In the genomic region with DNA sequence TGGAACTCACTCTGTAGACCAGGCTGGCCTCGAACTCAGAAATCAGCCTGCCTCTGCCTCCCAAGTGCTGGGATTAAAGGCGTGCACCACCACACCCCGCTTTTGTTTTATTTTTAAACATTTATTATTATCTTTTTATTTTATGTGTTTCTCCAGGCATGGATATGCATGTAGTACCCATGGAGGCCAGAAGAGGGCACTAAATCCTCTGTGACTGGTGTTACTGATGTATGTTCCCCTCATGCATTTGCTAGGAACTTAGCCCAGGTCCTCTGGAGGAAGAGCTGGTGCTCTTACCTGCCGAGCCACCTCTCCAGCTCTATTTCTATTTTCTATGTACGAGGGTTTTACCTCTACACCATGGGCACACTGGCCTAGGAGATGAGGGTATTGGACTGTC, we compare ENCODE assay signal across 9 mouse cellular contexts. TPM values are rescaled to one million over a fixed set of nuclear protein-coding genes. Genes with fewer than 3 reads are reported as not detected.
A peak's percentile ranks its signal among the peaks of the same experiment; 100 is the strongest.
DNase-seq lines count a peak whose midpoint lies in the region; ATAC-seq and TF ChIP-seq lines count a peak whose summit lies in the region.
"Had no signal": no experiment of that assay in that cellular context is flagged by ENCODE, and none has a peak within 500 bp of the region (broad histone marks: within the 10 kb centered on the region; RNA-seq: fewer than 3 reads in every experiment).

No protein-coding gene starts in this region.

- peaks cover 6% of the 10 kb centered on the region; the same call in 1 of the 2 replicates for H3K36me3 ChIP-seq in intestine, postnatal 0 days (ENCODE audit: control insufficient read depth, insufficient read depth)
- peaks cover 6% of the 10 kb centered on the region; the same call in 1 of the 2 replicates for H3K36me3 ChIP-seq in intestine, embryonic 15.5 days
- peaks cover 16% of the 10 kb centered on the region for H3K36me3 ChIP-seq in ES-E14 (ENCODE audit: control insufficient read depth, insufficient read depth, low read length, poor library complexity, severe bottlenecking)

- no peak overlapping the region for H3K9ac ChIP-seq in intestine, postnatal 0 days (ENCODE audit: low read depth, low read length)
- H3K9ac ChIP-seq in intestine, embryonic 15.5 days, result no peak overlapping the region
- no peak overlapping the region for H3K9ac ChIP-seq in ES-E14 (ENCODE audit: insufficient read depth, low read depth, low read length, poor library complexity, severe bottlenecking)

- no peak overlapping the region for H3K4me3 ChIP-seq in intestine, postnatal 0 days (ENCODE audit: low read depth, low read length)
- H3K4me3 ChIP-seq in intestine, embryonic 15.5 days (replicated peaks), result no peak overlapping the region
- H3K4me3 ChIP-seq in ES-E14 (ENCODE audit: insufficient read depth in 1 of 2, low read depth in 1 of 2, low read length in 2 of 2, poor library complexity in 1 of 2, severe bottlenecking in 1 of 2), result no peak overlapping the region
- H3K4me3 ChIP-seq: megakaryocyte, embryonic 14.5 days had no signal

- H3K4me2 ChIP-seq in intestine, postnatal 0 days (replicated peaks; ENCODE audit: low read depth), result no peak overlapping the region
- no peak overlapping the region for H3K4me2 ChIP-seq in intestine, embryonic 15.5 days (replicated peaks)

- no peaks in the 10 kb centered on the region for H3K9me3 ChIP-seq in intestine, postnatal 0 days (ENCODE audit: control insufficient read depth)
- no peaks in the 10 kb centered on the region for H3K9me3 ChIP-seq in intestine, embryonic 15.5 days
- no peaks in the 10 kb centered on the region for H3K9me3 ChIP-seq in ES-E14 (ENCODE audit: control insufficient read depth, insufficient read depth, low read depth, low read length)
- H3K9me3 ChIP-seq: megakaryocyte, embryonic 14.5 days had no signal

- in situ Hi-C loops in ES-E14 (cut with MboI; ENCODE audit: low sequenced_read_pairs in 2 of 2, unreplicated experiment in 2 of 2), result no loop called here

- ATAC-seq in intestine, postnatal 0 days, result no peak
- ATAC-seq in intestine, embryonic 15.5 days, result no peak

- peak; percentile 57 for TF ChIP-seq CTCF in intestine, postnatal 0 days (IDR thresholded peaks at IDR 0.05; ENCODE audit: low read depth)

- H3K27ac ChIP-seq in intestine, postnatal 0 days (ENCODE audit: low read depth, low read length), result no peak overlapping the region
- no peak overlapping the region for H3K27ac ChIP-seq in intestine, embryonic 15.5 days
- no peak overlapping the region for H3K27ac ChIP-seq in ES-E14 (ENCODE audit: insufficient read depth, low read depth, low read length, poor library complexity, severe bottlenecking)

- no peaks in the 10 kb centered on the region for H3K27me3 ChIP-seq in intestine, postnatal 0 days (replicated peaks; ENCODE audit: control insufficient read depth, insufficient read depth, low read length)
- no peaks in the 10 kb centered on the region for H3K27me3 ChIP-seq in intestine, embryonic 15.5 days (replicated peaks)
- H3K27me3 ChIP-seq: megakaryocyte, embryonic 14.5 days had no signal

- intact Hi-C loops in gastrocnemius, postnatal 36 days (cut with DNase I), result loop anchor here (5.0 kb wide), 1 partner anchor 61 kb away; a partner anchor contains a TSS

- WGBS in intestine, postnatal 0 days, result 93% methylated on average over 5 of the region's 5 CpGs
- WGBS in intestine, embryonic 15.5 days, result 95% methylated on average over 5 of the region's 5 CpGs

- peak; percentile 56 for DNase-seq in 416B (ENCODE audit: low read depth)
- DNase-seq in ES-E14 (ENCODE audit: low read depth, low spot score), result no peak
- peak; percentile 59 for DNase-seq in lung, postnatal 36 days
- DNase-seq in right cerebral cortex, postnatal 4 days, result no peak
- no peak for DNase-seq in left cerebral cortex, adult 11 months (ENCODE audit: low spot score)
- no peak for DNase-seq in gastrocnemius, postnatal 36 days

- no peaks in the 10 kb centered on the region for H3K4me1 ChIP-seq in intestine, postnatal 0 days (replicated peaks; ENCODE audit: control insufficient read depth, insufficient read depth, low read length)
- no peaks in the 10 kb centered on the region for H3K4me1 ChIP-seq in intestine, embryonic 15.5 days (replicated peaks)
- peaks cover 4 to 11% of the 10 kb centered on the region in 2 experiments; a peak in 3 of 4 replicates for H3K4me1 ChIP-seq in ES-E14 (ENCODE audit: control insufficient read depth in 2 of 2, insufficient read depth in 2 of 2, low read length in 2 of 2, poor library complexity in 1 of 2)

TF ChIP-seq in ES-E14, 5 proteins besides CTCF, POLR2A, EP300 and RAD21:
- no peak for TF ChIP-seq HCFC1 (IDR thresholded peaks at IDR 0.05; ENCODE audit: borderline replicate concordance, insufficient read depth, low read length)
- TF ChIP-seq MAFK (IDR thresholded peaks at IDR 0.05; ENCODE audit: insufficient read depth, low read depth, low read length), result no peak
- TF ChIP-seq ZC3H11A (IDR thresholded peaks at IDR 0.05; ENCODE audit: borderline replicate concordance, low read depth, low read length), result peak; percentile 34
- TF ChIP-seq ZNF384 (IDR thresholded peaks at IDR 0.05; ENCODE audit: low read depth, low read length), result no peak
- TF ChIP-seq CHD2 (IDR thresholded peaks at IDR 0.05; ENCODE audit: low read depth, low read length), result no peak

RNA-seq across cellular contexts. Expression of a gene that starts 13.1 kb away (rescaled TPM):
- polyA plus RNA-seq in intestine, postnatal 0 days (2015; fragmentation: Nextera tagmentation; extraction: Ambion mirVana), result 7.3 and 8.7 TPM in 2 replicates
- polyA plus RNA-seq in intestine, embryonic 15.5 days (2015; fragmentation: Nextera tagmentation; extraction: Ambion mirVana), result 15.3 and 15.7 TPM in 2 replicates
- total RNA-seq in ES-E14 (2012; rRNA removed), result 17.1 and 19.5 TPM in 2 replicates
- 1 to 10 TPM; 3.9 to 4.4 TPM for total RNA-seq in gastrocnemius, postnatal 36 days (2021)

RNA-seq across cellular contexts. Expression of a gene that starts 14.8 kb away (rescaled TPM):
- polyA plus RNA-seq in intestine, postnatal 0 days (2015; fragmentation: Nextera tagmentation; extraction: Ambion mirVana), result 16.2 and 20.6 TPM in 2 replicates
- polyA plus RNA-seq in intestine, embryonic 15.5 days (2015; fragmentation: Nextera tagmentation; extraction: Ambion mirVana), result 8.7 and 9.7 TPM in 2 replicates
- total RNA-seq in ES-E14 (2012; rRNA removed), result 4.1 and 5.7 TPM in 2 replicates
- 1 to 10 TPM; 1.0 to 1.2 TPM for total RNA-seq in gastrocnemius, postnatal 36 days (2021)

RNA-seq across cellular contexts. Expression of a gene that starts 18.0 kb away (rescaled TPM):
- polyA plus RNA-seq in intestine, postnatal 0 days (2015; fragmentation: Nextera tagmentation; extraction: Ambion mirVana), result 0.55 and 0.61 TPM in 2 replicates
- polyA plus RNA-seq in intestine, embryonic 15.5 days (2015; fragmentation: Nextera tagmentation; extraction: Ambion mirVana), result 1.1 and 1.4 TPM in 2 replicates
- total RNA-seq in ES-E14 (2012; rRNA removed), result 2.4 and 3.2 TPM in 2 replicates
- total RNA-seq in gastrocnemius, postnatal 36 days (2021), result under 1 TPM; 0.57 to 0.61 TPM

RNA-seq across cellular contexts. Expression of a gene that starts 38.8 kb away (rescaled TPM):
- 367 and 375 TPM in 2 replicates for polyA plus RNA-seq in intestine, postnatal 0 days (2015; fragmentation: Nextera tagmentation; extraction: Ambion mirVana)
- polyA plus RNA-seq in intestine, embryonic 15.5 days (2015; fragmentation: Nextera tagmentation; extraction: Ambion mirVana), result 203 and 231 TPM in 2 replicates
- total RNA-seq in ES-E14 (2012; rRNA removed), result 79.9 and 119 TPM in 2 replicates
- total RNA-seq in gastrocnemius, postnatal 36 days (2021), result 10 to 100 TPM; 24.8 to 31.4 TPM

RNA-seq across cellular contexts. Expression of a gene that starts 51.3 kb away (rescaled TPM):
- 45.0 and 49.3 TPM in 2 replicates for polyA plus RNA-seq in intestine, postnatal 0 days (2015; fragmentation: Nextera tagmentation; extraction: Ambion mirVana)
- polyA plus RNA-seq in intestine, embryonic 15.5 days (2015; fragmentation: Nextera tagmentation; extraction: Ambion mirVana), result 33.8 and 35.3 TPM in 2 replicates
- 67.8 and 93.7 TPM in 2 replicates for total RNA-seq in ES-E14 (2012; rRNA removed)
- total RNA-seq in gastrocnemius, postnatal 36 days (2021), result 100 to 1,000 TPM in 1 of 2 experiments, 10 to 100 TPM in 1; 91.8 to 112 TPM

Comparison
In these comparisons a context has a peak if more than half of its experiments do, and no peak if none do; other contexts are left out.
1. DNase-seq: peak in 416B (single experiment) and lung, postnatal 36 days (single experiment); none in ES-E14 (single experiment), right cerebral cortex, postnatal 4 days (single experiment), left cerebral cortex, adult 11 months (single experiment) and gastrocnemius, postnatal 36 days (0 of 2).